Mouse (Mus musculus): ENCODE measurements around the gene Depdc7. TPM values are rescaled to one million over a fixed set of nuclear protein-coding genes. Genes with fewer than 3 reads are reported as not detected.
A peak's percentile ranks its signal among the peaks of the same experiment; 100 is the strongest.

Gene Depdc7
- polyA plus RNA-seq, 1 experiment from 2014 or later: 3.6 TPM

DNA sequence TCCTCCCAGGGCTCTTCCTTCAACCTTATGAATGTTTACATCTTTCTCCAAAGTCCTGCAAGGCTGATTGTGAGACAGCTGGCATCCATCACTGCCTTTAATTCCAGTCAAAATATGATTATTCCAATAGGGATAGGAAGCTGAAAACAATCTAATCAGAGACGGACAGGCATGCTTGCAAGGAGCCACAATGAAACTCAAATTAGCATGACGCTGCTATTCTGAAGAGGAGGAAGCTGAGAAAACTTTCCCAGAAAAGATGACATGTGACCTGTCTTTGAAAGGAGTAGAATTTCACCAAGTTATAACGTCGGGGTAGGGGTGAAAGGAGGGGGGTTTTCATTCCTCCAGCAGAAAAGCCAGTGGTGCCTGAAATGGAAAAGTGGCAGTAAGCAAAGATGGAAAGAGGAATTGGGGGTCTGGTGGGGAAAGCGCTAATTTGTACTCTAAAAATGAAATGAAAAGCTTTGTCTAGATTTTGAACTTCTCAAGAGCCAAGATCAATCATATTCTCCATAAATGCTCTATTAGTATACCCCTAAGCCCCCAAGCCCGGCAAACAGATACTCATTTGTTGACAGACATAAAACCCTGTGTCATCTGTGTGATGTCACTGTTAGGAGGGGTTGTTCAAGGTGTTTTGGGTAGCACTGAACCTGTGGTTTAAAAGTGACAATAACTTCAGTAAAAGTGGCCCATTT lies 31.9 kb downstream of the Depdc7 start:
- peak overlapping the region; percentile 68 for H3K4me2 ChIP-seq (ENCODE audit: low read length)
- H3K27me3 ChIP-seq (replicated peaks; ENCODE audit: control insufficient read depth, insufficient read depth, low read length): no peaks in the 10 kb centered on the region
- peak overlapping the region; percentile 72 for H3K4me3 ChIP-seq (ENCODE audit: low read depth, low read length)
- peak; percentile 31 for DNase-seq (ENCODE audit: low spot score)
- WGBS: 22% methylated on average over 6 of the region's 6 CpGs
- 0 out of 2 replicates have a peak, but pooled peaks cover 5% of the 10 kb centered on the region for H3K36me3 ChIP-seq (ENCODE audit: control insufficient read depth, insufficient read depth, low read length)
- peak; percentile 4; the same call in 1 of the 2 replicates for ATAC-seq
- H3K4me1 ChIP-seq (ENCODE audit: control insufficient read depth, insufficient read depth, low read length): no peaks in the 10 kb centered on the region
- H3K27ac ChIP-seq (ENCODE audit: low read depth, low read length): no peak overlapping the region; the same call in 1 of the 2 replicates
- H3K9ac ChIP-seq (ENCODE audit: low read length): peak overlapping the region; percentile 92; the same call in 1 of the 2 replicates
- H3K9me3 ChIP-seq (replicated peaks; ENCODE audit: control insufficient read depth, low read length): no peaks in the 10 kb centered on the region

- no peak overlapping the region for H3K9ac ChIP-seq (ENCODE audit: low read length)
- peaks cover 15% of the 10 kb centered on the region for H3K36me3 ChIP-seq (ENCODE audit: control insufficient read depth, insufficient read depth, low read length)
- no peaks in the 10 kb centered on the region for H3K4me1 ChIP-seq (ENCODE audit: control insufficient read depth, insufficient read depth, low read length)
- H3K27me3 ChIP-seq (replicated peaks; ENCODE audit: control insufficient read depth, insufficient read depth, low read length): no peaks in the 10 kb centered on the region
- no peak overlapping the region for H3K4me3 ChIP-seq (ENCODE audit: low read depth, low read length)
- ATAC-seq (no peak), DNase-seq (ENCODE audit: low spot score) (no peak)
- H3K9me3 ChIP-seq (replicated peaks; ENCODE audit: control insufficient read depth, low read length): no peaks in the 10 kb centered on the region
- no peak overlapping the region for H3K4me2 ChIP-seq (ENCODE audit: low read length)
- no peak overlapping the region for H3K27ac ChIP-seq (ENCODE audit: low read depth, low read length)
- 49% methylated on average over 6 of the region's 6 CpGs for WGBS
Observed at GRCm38 (mm10) chr2:104709786-104710337, 32.8 kb downstream of the Depdc7 start.

DNA sequence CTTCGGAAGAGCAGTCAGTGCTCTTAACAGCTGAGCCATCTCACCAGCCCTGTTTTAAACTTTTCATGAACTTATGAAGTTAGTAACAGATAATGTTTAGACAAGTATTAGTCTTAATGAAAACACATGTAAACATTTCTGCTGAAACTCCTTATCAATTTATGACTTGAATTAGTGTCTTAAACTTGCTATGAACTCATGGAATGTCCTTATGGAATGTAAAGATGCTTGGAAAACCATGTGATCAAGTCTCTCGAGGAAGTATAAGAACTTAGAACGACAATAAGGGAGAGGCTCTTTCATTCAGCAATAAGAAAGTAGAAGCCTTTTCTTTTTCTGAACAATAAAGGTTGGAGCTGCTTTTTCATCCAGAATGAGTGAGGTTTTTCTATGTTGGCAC lies 38.3 kb downstream of the Depdc7 start:
- H3K27me3 ChIP-seq (replicated peaks; ENCODE audit: control insufficient read depth, insufficient read depth, low read length): no peaks in the 10 kb centered on the region
- H3K9me3 ChIP-seq (replicated peaks; ENCODE audit: control insufficient read depth, low read length): no peaks in the 10 kb centered on the region
- no peak overlapping the region for H3K27ac ChIP-seq (ENCODE audit: low read depth, low read length)
- WGBS: 76% methylated on average over 3 of the region's 3 CpGs
- no peak overlapping the region for H3K9ac ChIP-seq (ENCODE audit: low read length)
- H3K4me3 ChIP-seq (ENCODE audit: low read depth, low read length): no peak overlapping the region
- ATAC-seq: no peak
- DNase-seq (ENCODE audit: low spot score): no peak
- H3K4me2 ChIP-seq (ENCODE audit: low read length): no peak overlapping the region
- H3K36me3 ChIP-seq (ENCODE audit: control insufficient read depth, insufficient read depth, low read length): peaks cover 23% of the 10 kb centered on the region
- no peaks in the 10 kb centered on the region for H3K4me1 ChIP-seq (ENCODE audit: control insufficient read depth, insufficient read depth, low read length)

DNA sequence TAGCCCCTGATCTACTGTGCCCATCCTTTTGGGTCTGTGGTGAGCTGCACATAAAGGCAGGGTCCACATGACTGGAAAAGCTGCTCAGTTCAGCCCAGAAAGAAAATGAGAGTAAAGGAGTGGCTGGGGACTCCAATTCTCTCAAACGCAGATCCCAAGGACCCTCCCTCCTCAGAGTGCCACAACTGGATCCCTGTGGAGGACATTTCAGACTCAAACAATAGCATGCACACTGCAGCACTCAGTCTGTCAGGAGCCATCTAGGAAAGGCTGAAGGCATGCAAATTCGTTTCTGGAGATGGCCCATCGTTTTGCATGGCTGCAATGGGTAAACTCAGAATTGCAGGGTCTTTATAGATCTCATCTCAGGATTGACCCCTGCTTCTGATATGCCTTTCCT lies 39.5 kb downstream of the Depdc7 start:
- WGBS: 59% methylated on average over 3 of the region's 3 CpGs

GRCm38 (mm10) chr2:104699659-104700058 lies 43.0 kb downstream of the Depdc7 start:
- Histone ChIP-seq H3K9me3 (replicated peaks; ENCODE audit: control insufficient read depth, low read length) (no peaks in the 10 kb centered on the region), H3K9ac (ENCODE audit: low read length) (no peak overlapping the region), H3K36me3 (ENCODE audit: control insufficient read depth, insufficient read depth, low read length) (peaks cover 15% of the 10 kb centered on the region), H3K4me2 (ENCODE audit: low read length) (no peak overlapping the region), H3K27me3 (replicated peaks; ENCODE audit: control insufficient read depth, insufficient read depth, low read length) (no peaks in the 10 kb centered on the region), H3K4me1 (ENCODE audit: control insufficient read depth, insufficient read depth, low read length) (no peaks in the 10 kb centered on the region), H3K27ac (ENCODE audit: low read depth, low read length) (no peak overlapping the region), H3K4me3 (ENCODE audit: low read depth, low read length) (no peak overlapping the region)
- 92% methylated on average over 11 of the region's 11 CpGs for WGBS
- DNase-seq (ENCODE audit: low spot score) (no peak), ATAC-seq (no peak)

More for the DNA sequence above, 39.5 kb downstream of the Depdc7 start:
- no peak for ATAC-seq
- Histone ChIP-seq H3K9me3 (replicated peaks; ENCODE audit: control insufficient read depth, low read length) (no peaks in the 10 kb centered on the region), H3K9ac (ENCODE audit: low read length) (no peak overlapping the region), H3K36me3 (ENCODE audit: control insufficient read depth, insufficient read depth, low read length) (peaks cover 23% of the 10 kb centered on the region), H3K4me2 (ENCODE audit: low read length) (no peak overlapping the region), H3K27me3 (replicated peaks; ENCODE audit: control insufficient read depth, insufficient read depth, low read length) (no peaks in the 10 kb centered on the region), H3K4me1 (ENCODE audit: control insufficient read depth, insufficient read depth, low read length) (no peaks in the 10 kb centered on the region), H3K27ac (ENCODE audit: low read depth, low read length) (no peak overlapping the region), H3K4me3 (ENCODE audit: low read depth, low read length) (no peak overlapping the region)
- no peak for DNase-seq (ENCODE audit: low spot score)

GRCm38 (mm10) chr2:104692551-104692950 lies 50.1 kb downstream of the Depdc7 start:
- DNase-seq (ENCODE audit: low spot score) (no peak), ATAC-seq (no peak)
- no peak overlapping the region for H3K27ac ChIP-seq (ENCODE audit: low read depth, low read length)
- H3K4me1 ChIP-seq (ENCODE audit: control insufficient read depth, insufficient read depth, low read length): no peaks in the 10 kb centered on the region
- H3K36me3 ChIP-seq (ENCODE audit: control insufficient read depth, insufficient read depth, low read length): peaks cover 10% of the 10 kb centered on the region
- WGBS: 57% methylated on average over 2 of the region's 2 CpGs
- H3K27me3 ChIP-seq (replicated peaks; ENCODE audit: control insufficient read depth, insufficient read depth, low read length): no peaks in the 10 kb centered on the region
- H3K9ac ChIP-seq (ENCODE audit: low read length): no peak overlapping the region
- no peaks in the 10 kb centered on the region for H3K9me3 ChIP-seq (replicated peaks; ENCODE audit: control insufficient read depth, low read length)
- H3K4me3 ChIP-seq (ENCODE audit: low read depth, low read length): no peak overlapping the region
- no peak overlapping the region for H3K4me2 ChIP-seq (ENCODE audit: low read length)

- H3K4me3 ChIP-seq (ENCODE audit: low read depth, low read length): no peak overlapping the region
- no peaks in the 10 kb centered on the region for H3K4me1 ChIP-seq (ENCODE audit: control insufficient read depth, insufficient read depth, low read length)
- H3K27me3 ChIP-seq (replicated peaks; ENCODE audit: control insufficient read depth, insufficient read depth, low read length): no peaks in the 10 kb centered on the region
- no peaks in the 10 kb centered on the region for H3K9me3 ChIP-seq (replicated peaks; ENCODE audit: control insufficient read depth, low read length)
- ATAC-seq (no peak), DNase-seq (ENCODE audit: low spot score) (no peak)
- peaks cover 6% of the 10 kb centered on the region; the same call in 1 of the 2 replicates for H3K36me3 ChIP-seq (ENCODE audit: control insufficient read depth, insufficient read depth, low read length)
- 74% methylated on average over 4 of the region's 4 CpGs for WGBS
- no peak overlapping the region for H3K27ac ChIP-seq (ENCODE audit: low read depth, low read length)
- no peak overlapping the region for H3K9ac ChIP-seq (ENCODE audit: low read length)
- no peak overlapping the region for H3K4me2 ChIP-seq (ENCODE audit: low read length)
Observed at GRCm38 (mm10) chr2:104690720-104691119, 52.0 kb downstream of the Depdc7 start.

- H3K4me1 ChIP-seq (ENCODE audit: control insufficient read depth, insufficient read depth, low read length): no peaks in the 10 kb centered on the region
- DNase-seq (ENCODE audit: low spot score) (no peak), ATAC-seq (no peak)
- no peak overlapping the region for H3K4me3 ChIP-seq (ENCODE audit: low read depth, low read length)
- no peaks in the 10 kb centered on the region for H3K9me3 ChIP-seq (replicated peaks; ENCODE audit: control insufficient read depth, low read length)
- H3K27ac ChIP-seq (ENCODE audit: low read depth, low read length): no peak overlapping the region
- H3K27me3 ChIP-seq (replicated peaks; ENCODE audit: control insufficient read depth, insufficient read depth, low read length): no peaks in the 10 kb centered on the region
- peaks cover 11% of the 10 kb centered on the region for H3K36me3 ChIP-seq (ENCODE audit: control insufficient read depth, insufficient read depth, low read length)
- H3K9ac ChIP-seq (ENCODE audit: low read length): no peak overlapping the region
- 80% methylated on average over 8 of the region's 8 CpGs for WGBS
- H3K4me2 ChIP-seq (ENCODE audit: low read length): no peak overlapping the region
Observed at GRCm38 (mm10) chr2:104688724-104689123, 54.0 kb downstream of the Depdc7 start.

- Histone ChIP-seq H3K27me3 (replicated peaks; ENCODE audit: control insufficient read depth, insufficient read depth, low read length) (no peaks in the 10 kb centered on the region), H3K9me3 (replicated peaks; ENCODE audit: control insufficient read depth, low read length) (no peaks in the 10 kb centered on the region), H3K9ac (ENCODE audit: low read length) (no peak overlapping the region), H3K27ac (ENCODE audit: low read depth, low read length) (no peak overlapping the region), H3K4me3 (ENCODE audit: low read depth, low read length) (no peak overlapping the region), H3K4me1 (ENCODE audit: control insufficient read depth, insufficient read depth, low read length) (no peaks in the 10 kb centered on the region), H3K4me2 (ENCODE audit: low read length) (no peak overlapping the region), H3K36me3 (ENCODE audit: control insufficient read depth, insufficient read depth, low read length) (peaks cover 15% of the 10 kb centered on the region)
- DNase-seq (ENCODE audit: low spot score): no peak
- ATAC-seq: no peak
- WGBS: 86% methylated on average over 3 of the region's 3 CpGs
Observed at GRCm38 (mm10) chr2:104688321-104688720, 54.4 kb downstream of the Depdc7 start.
